Mouse (Mus musculus): ENCODE measurements around the gene St6gal1.

Gene St6gal1

GRCm38 (mm10) chr16:23361031-23361430 is 136.5 kb downstream of the St6gal1 start:
- TF ChIP-seq GATA4 (IDR thresholded peaks at IDR 0.05; ENCODE audit: insufficient replicate concordance, low read length), result no peak

GRCm38 (mm10) chr16:23361434-23361970 is 137.0 kb downstream of the St6gal1 start:
- no peak for TF ChIP-seq GATA4 (IDR thresholded peaks at IDR 0.05; ENCODE audit: insufficient replicate concordance, low read length)

- no peak for TF ChIP-seq GATA4 (IDR thresholded peaks at IDR 0.05; ENCODE audit: insufficient replicate concordance, low read length)
Measured at GRCm38 (mm10) chr16:23364328-23364990, 139.9 kb downstream of the St6gal1 start.

GRCm38 (mm10) chr16:23369124-23369523 is 144.6 kb downstream of the St6gal1 start:
- TF ChIP-seq GATA4 (IDR thresholded peaks at IDR 0.05; ENCODE audit: insufficient replicate concordance, low read length), result no peak

GRCm38 (mm10) chr16:23370724-23371123 is 146.2 kb downstream of the St6gal1 start:
- TF ChIP-seq GATA4 (IDR thresholded peaks at IDR 0.05; ENCODE audit: insufficient replicate concordance, low read length), result no peak

- TF ChIP-seq GATA4 (IDR thresholded peaks at IDR 0.05; ENCODE audit: insufficient replicate concordance, low read length), result no peak
Measured at GRCm38 (mm10) chr16:23372340-23372739, 147.8 kb downstream of the St6gal1 start.

- TF ChIP-seq GATA4 (IDR thresholded peaks at IDR 0.05; ENCODE audit: insufficient replicate concordance, low read length), result no peak
Measured at GRCm38 (mm10) chr16:23374068-23374467, 149.5 kb downstream of the St6gal1 start.

- no peak for TF ChIP-seq GATA4 (IDR thresholded peaks at IDR 0.05; ENCODE audit: insufficient replicate concordance, low read length)
Measured at GRCm38 (mm10) chr16:23374938-23375337, 150.4 kb downstream of the St6gal1 start.

- no peak for TF ChIP-seq GATA4 (IDR thresholded peaks at IDR 0.05; ENCODE audit: insufficient replicate concordance, low read length)
Measured at GRCm38 (mm10) chr16:23376189-23376588, 151.6 kb downstream of the St6gal1 start.

- TF ChIP-seq GATA4 (IDR thresholded peaks at IDR 0.05; ENCODE audit: insufficient replicate concordance, low read length), result no peak
Measured at GRCm38 (mm10) chr16:23379536-23380230, 155.1 kb downstream of the St6gal1 start.

GRCm38 (mm10) chr16:23384304-23384703 is 159.8 kb downstream of the St6gal1 start:
- TF ChIP-seq GATA4 (IDR thresholded peaks at IDR 0.05; ENCODE audit: insufficient replicate concordance, low read length), result no peak

GRCm38 (mm10) chr16:23397931-23398330 is 173.4 kb downstream of the St6gal1 start:
- no peak for TF ChIP-seq GATA4 (IDR thresholded peaks at IDR 0.05; ENCODE audit: insufficient replicate concordance, low read length)

GRCm38 (mm10) chr16:23401463-23401862 is 176.9 kb downstream of the St6gal1 start:
- TF ChIP-seq GATA4 (IDR thresholded peaks at IDR 0.05; ENCODE audit: insufficient replicate concordance, low read length), result no peak

- no peak for TF ChIP-seq GATA4 (IDR thresholded peaks at IDR 0.05; ENCODE audit: insufficient replicate concordance, low read length)
Measured at GRCm38 (mm10) chr16:23401959-23402358, 177.4 kb downstream of the St6gal1 start.

- TF ChIP-seq GATA4 (IDR thresholded peaks at IDR 0.05; ENCODE audit: insufficient replicate concordance, low read length), result no peak
Measured at GRCm38 (mm10) chr16:23403008-23403755, 178.6 kb downstream of the St6gal1 start.

Data from liver, adult (tissue).